Mouse (Mus musculus) intestine, postnatal 0 days (tissue): ENCODE data around the gene Zfp825. TPM values are rescaled to one million over a fixed set of nuclear protein-coding genes. Genes with fewer than 3 reads are reported as not detected.
A peak's percentile ranks its signal among the peaks of the same experiment; 100 is the strongest.
"Not testable (repeated sequence)": the region's sequence is repeated elsewhere in the genome, so short reads cannot be mapped to it uniquely, and the experiment has no call there.

Experiments used
- ATAC-seq: fragments of 200-750 bp; cut with Nextera tagmentation; 2 replicates; pipeline ENCODE4 v1.8.0; 2017; ENCODE audit warnings: mild to moderate bottlenecking, moderate TSS enrichment, moderate library complexity
- H3K27ac ChIP-seq: fragments of 300-500 bp; sonication (generic); 2 replicates; pipeline ENCODE4 v1.5.1; 2014; ENCODE audit warnings: mild to moderate bottlenecking, low read depth, low read length, moderate library complexity
- H3K27me3 ChIP-seq: fragments of 300-500 bp; sonication (generic); replicated peaks from 2 replicates; pipeline ENCODE4 v1.6.1; 2014; ENCODE audit warnings: low read length, mixed read lengths; ENCODE audit not compliant: control insufficient read depth, insufficient read depth
- H3K36me3 ChIP-seq: fragments of 300-500 bp; sonication (generic); 2 replicates; pipeline ENCODE4 v1.6.1; 2014; ENCODE audit warnings: mild to moderate bottlenecking, moderate library complexity; ENCODE audit not compliant: control insufficient read depth, insufficient read depth
- H3K4me1 ChIP-seq: fragments of 300-500 bp; sonication (generic); replicated peaks from 2 replicates; pipeline ENCODE4 v1.6.1; 2014; ENCODE audit warnings: antibody characterized with exemption, low read length, mixed read lengths; ENCODE audit not compliant: control insufficient read depth, insufficient read depth
- H3K4me2 ChIP-seq: fragments of 300-500 bp; sonication (generic); replicated peaks from 2 replicates; pipeline ENCODE4 v1.6.1; 2014; ENCODE audit warnings: low read depth, mild to moderate bottlenecking, moderate library complexity
- H3K4me3 ChIP-seq: fragments of 300-500 bp; sonication (generic); 2 replicates; pipeline ENCODE4 v1.5.1; 2014; ENCODE audit warnings: low read depth, low read length
- H3K9ac ChIP-seq: fragments of 300-500 bp; sonication (generic); 2 replicates; pipeline ENCODE4 v1.6.1; 2014; ENCODE audit warnings: mild to moderate bottlenecking, low read depth, low read length
- H3K9me3 ChIP-seq: fragments of 300-500 bp; sonication (generic); 2 replicates; pipeline ENCODE4 v1.6.1; 2016; ENCODE audit warnings: mixed run types; ENCODE audit not compliant: control insufficient read depth
- CTCF ChIP-seq: sonication (generic); IDR thresholded peaks from 2 replicates; pipeline ENCODE4 v1.5.1; 2016; ENCODE audit warnings: low read depth, mild to moderate bottlenecking, control low read depth, antibody characterized with exemption, moderate library complexity
- WGBS: fragments of 180-500 bp; shearing (Covaris S2); extraction: QIAGEN DNeasy Blood & Tissue Kit; methylation state at CpG from one replicate; pipeline ENCODE4 v1.1.7; 2014; 5-methylcytosine and 5-hydroxymethylcytosine counted together
- polyA plus RNA-seq: library from polyadenylated mRNA; unstranded; fragments of >200 nt; fragmentation: Nextera tagmentation; extraction: Ambion mirVana; gene quantifications from 2 replicates; pipeline ENCODE4 v1.2.1, GENCODE M21; 2015

Gene Zfp825
- polyA plus RNA-seq: 8.1 and 9.3 TPM in 2 replicates

DNA sequence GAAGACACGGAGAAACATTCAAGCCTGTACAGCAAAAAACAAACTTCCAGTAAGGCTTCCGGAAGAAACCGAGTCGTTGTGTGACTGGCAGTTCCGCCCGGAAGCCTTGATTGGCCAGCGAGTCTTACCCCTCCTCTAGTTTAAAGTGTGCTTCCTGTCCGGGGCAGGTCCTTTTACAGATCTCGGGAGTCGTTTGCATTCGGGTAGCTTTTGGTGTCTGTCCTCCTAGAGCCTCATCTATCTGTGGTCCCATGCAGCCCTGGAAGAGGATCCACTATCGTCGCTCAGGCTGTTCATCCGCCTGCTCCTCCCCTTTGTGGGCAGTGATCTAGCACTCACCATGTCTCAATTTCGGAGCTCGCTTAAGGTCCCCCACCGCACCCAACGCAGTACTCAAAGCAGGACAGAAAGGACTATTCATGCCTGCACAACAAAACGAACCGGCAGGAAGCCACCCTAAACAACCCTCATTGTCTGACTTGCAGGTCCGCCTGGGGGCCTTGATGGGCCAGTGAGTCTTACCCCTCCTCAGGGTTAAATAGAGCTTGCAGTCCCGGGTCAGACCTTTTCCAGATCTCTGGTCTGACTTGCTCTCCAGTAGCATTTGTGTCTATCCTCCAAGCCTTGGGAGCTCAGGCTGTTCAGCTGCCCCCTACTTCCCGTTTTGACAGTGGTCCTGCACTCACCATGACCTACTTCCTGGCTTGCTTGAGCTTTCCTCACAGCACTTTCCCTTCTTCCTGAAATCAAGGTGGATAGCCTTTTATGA is at the start of gene Zfp825:
Zfp825 (minus strand) TSS at position 82 of the 769 bp plus-strand sequence.
- H3K36me3 ChIP-seq: no peaks in the 10 kb centered on the region
- peak within 1 kb of the TSS; percentile 62 for H3K4me3 ChIP-seq
- H3K9me3 ChIP-seq: no peaks in the 10 kb centered on the region
- H3K4me2 ChIP-seq: peak within 1 kb of the TSS; percentile 81
- peak; percentile 93 for ATAC-seq
- peak within 1 kb of the TSS; percentile 62 for H3K9ac ChIP-seq
- WGBS: under 1% methylated on average over 23 of the region's 23 CpGs
- no peaks in the 10 kb centered on the region for H3K27me3 ChIP-seq
- no peaks in the 10 kb centered on the region for H3K4me1 ChIP-seq
- TF ChIP-seq CTCF: no peak
- H3K27ac ChIP-seq: peak within 1 kb of the TSS; percentile 69

GRCm38 (mm10) chr13:74535418-74535817 is 41.6 kb upstream of the Zfp825 start:
- H3K36me3 ChIP-seq, ATAC-seq, H3K9ac ChIP-seq, H3K4me1 ChIP-seq, H3K27me3 ChIP-seq, H3K4me3 ChIP-seq, H3K27ac ChIP-seq, H3K4me2 ChIP-seq, H3K9me3 ChIP-seq: not testable (repeated sequence)
- WGBS: 89% methylated on average over 3 of the region's 3 CpGs

DNA sequence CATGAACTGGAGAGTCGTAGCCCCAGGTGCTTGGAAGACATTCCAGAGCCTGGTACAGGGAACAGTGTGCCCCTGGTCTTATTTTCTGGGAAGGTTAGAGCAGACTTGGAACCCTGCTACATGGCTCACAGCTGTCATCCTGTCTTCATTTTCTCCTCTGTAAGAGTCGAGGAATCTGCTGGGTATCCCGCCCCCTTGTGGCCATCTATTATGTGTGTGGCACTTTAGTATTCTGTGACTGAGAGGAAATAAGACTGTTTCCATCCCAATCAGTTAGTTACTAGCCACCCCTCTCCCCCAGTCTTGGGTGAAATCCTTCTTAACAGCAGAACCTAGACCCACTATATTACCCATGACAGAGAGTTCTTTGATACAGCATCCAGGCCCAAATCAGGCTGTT is 41.1 kb upstream of the Zfp825 start:
- not testable (repeated sequence) for H3K4me2 ChIP-seq, H3K4me3 ChIP-seq, H3K27me3 ChIP-seq, H3K27ac ChIP-seq, H3K36me3 ChIP-seq, H3K9ac ChIP-seq, H3K4me1 ChIP-seq, ATAC-seq, H3K9me3 ChIP-seq
- TF ChIP-seq CTCF: peak; percentile 78
- WGBS: 11% methylated on average over 3 of the region's 3 CpGs

- ATAC-seq: no peak
- Histone ChIP-seq H3K9me3 (no peaks in the 10 kb centered on the region), H3K4me2 (no peak overlapping the region), H3K4me3 (no peak overlapping the region), H3K36me3 (no peaks in the 10 kb centered on the region), H3K27me3 (no peaks in the 10 kb centered on the region), H3K4me1 (no peaks in the 10 kb centered on the region), H3K27ac (no peak overlapping the region), H3K9ac (no peak overlapping the region)
- no peak for TF ChIP-seq CTCF
- WGBS: 93% methylated on average over 15 of the region's 15 CpGs
These were observed 40.3 kb upstream of the Zfp825 start for GRCm38 (mm10) chr13:74534096-74534495.

- H3K4me2 ChIP-seq, H3K36me3 ChIP-seq, H3K4me3 ChIP-seq, H3K9me3 ChIP-seq, H3K4me1 ChIP-seq, H3K9ac ChIP-seq, H3K27ac ChIP-seq, H3K27me3 ChIP-seq, ATAC-seq: not testable (repeated sequence)
- WGBS: 35% methylated on average over 1 of the region's 1 CpGs
These were observed 37.5 kb upstream of the Zfp825 start for GRCm38 (mm10) chr13:74531251-74531650.

- H3K4me1 ChIP-seq, H3K9me3 ChIP-seq, H3K36me3 ChIP-seq, H3K9ac ChIP-seq, H3K27me3 ChIP-seq, ATAC-seq, H3K4me2 ChIP-seq, H3K4me3 ChIP-seq, H3K27ac ChIP-seq: not testable (repeated sequence)
- 28% methylated on average over 1 of the region's 1 CpGs for WGBS
These were observed 35.6 kb upstream of the Zfp825 start for GRCm38 (mm10) chr13:74529372-74529715.

GRCm38 (mm10) chr13:74528519-74529371 is 35.0 kb upstream of the Zfp825 start:
- H3K27me3 ChIP-seq: not testable (repeated sequence)

More at GRCm38 (mm10) chr13:74528519-74529371, 35.0 kb upstream of the Zfp825 start:
- not testable (repeated sequence) for H3K9me3 ChIP-seq, H3K36me3 ChIP-seq, H3K4me2 ChIP-seq, H3K9ac ChIP-seq, H3K27ac ChIP-seq, H3K4me3 ChIP-seq, H3K4me1 ChIP-seq
- peak; percentile 33; the same call in 1 of the 2 replicates for ATAC-seq
